Mouse (Mus musculus) lung, postnatal 0 days (tissue): ENCODE measurements at regions not wholly inside any gene's neighbourhood (a gene's known extent, or its start where the extent isn't known, plus 50 kb on each side); places are given as distances from the start of the nearest gene placed in this dataset.

Source experiments
- CTCF ChIP-seq: IDR thresholded peaks from 2 replicates; pipeline ENCODE4 v1.5.1; 2016; ENCODE audit warnings: antibody characterized with exemption, mild to moderate bottlenecking
- EP300 ChIP-seq: IDR thresholded peaks from 2 replicates; pipeline ENCODE4 v1.6.1; 2016; ENCODE audit warnings: antibody characterized with exemption, mild to moderate bottlenecking, control low read depth

GRCm38 (mm10) chr1:194259957-194260356 lies 358.1 kb upstream of the Plxna2 start:
- no peak for TF ChIP-seq EP300
- no peak for TF ChIP-seq CTCF
